Mouse (Mus musculus): ENCODE measurements around the gene Rap1gds1. TPM values are rescaled to one million over a fixed set of nuclear protein-coding genes. Genes with fewer than 3 reads are reported as not detected.
A peak's percentile ranks its signal among the peaks of the same experiment; 100 is the strongest.

Gene Rap1gds1
- polyA plus RNA-seq, 1 experiment from 2014 or later, result 63.3 TPM

DNA sequence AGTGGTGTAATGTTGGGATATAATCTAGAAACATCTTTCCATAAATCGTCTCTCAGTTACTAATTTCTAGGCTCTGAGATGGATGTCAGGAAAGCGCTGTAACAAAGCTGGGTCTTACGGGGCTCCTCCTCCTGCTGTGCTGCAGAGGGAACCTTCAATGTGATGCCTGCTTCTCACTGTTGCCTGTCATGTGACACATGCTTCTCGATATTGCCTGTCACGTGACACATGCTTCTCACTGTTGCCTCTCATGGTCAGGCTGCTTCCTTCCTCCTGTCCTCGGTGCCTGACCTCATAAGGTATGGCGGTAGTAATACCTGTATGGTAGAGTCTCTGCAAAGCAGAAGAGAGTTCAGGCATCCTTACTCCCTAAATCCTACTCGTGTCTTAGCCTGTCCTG lies 162.5 kb downstream of the Rap1gds1 start:
- H3K4me2 ChIP-seq, result no peak overlapping the region
- no peaks in the 10 kb centered on the region for H3K36me3 ChIP-seq (ENCODE audit: control insufficient read depth, insufficient read depth, low read length)
- H3K27me3 ChIP-seq (ENCODE audit: control insufficient read depth, insufficient read depth, low read length), result no peaks in the 10 kb centered on the region
- ATAC-seq (ENCODE audit: low FRiP score), result no peak
- H3K27ac ChIP-seq (ENCODE audit: low read depth, low read length), result no peak overlapping the region
- no peak overlapping the region for H3K4me3 ChIP-seq (ENCODE audit: low read depth, low read length)
- WGBS, result 89% methylated on average over 8 of the region's 8 CpGs
- H3K4me1 ChIP-seq (ENCODE audit: control insufficient read depth, insufficient read depth, low read length), result no peaks in the 10 kb centered on the region
- DNase-seq (ENCODE audit: low spot score, missing footprints), result peak; percentile 39
- no peak overlapping the region for H3K9ac ChIP-seq (ENCODE audit: low read length)
- H3K9me3 ChIP-seq (ENCODE audit: control insufficient read depth, low read length), result no peaks in the 10 kb centered on the region

- Histone ChIP-seq H3K4me1 (ENCODE audit: control insufficient read depth, insufficient read depth, low read length) (peaks cover 3% of the 10 kb centered on the region), H3K4me3 (ENCODE audit: low read depth, low read length) (no peak overlapping the region), H3K27ac (ENCODE audit: low read depth, low read length) (no peak overlapping the region), H3K9ac (ENCODE audit: low read length) (no peak overlapping the region), H3K27me3 (ENCODE audit: control insufficient read depth, insufficient read depth, low read length) (no peaks in the 10 kb centered on the region), H3K4me2 (no peak overlapping the region), H3K36me3 (ENCODE audit: control insufficient read depth, insufficient read depth, low read length) (no peaks in the 10 kb centered on the region), H3K9me3 (ENCODE audit: control insufficient read depth, low read length) (no peaks in the 10 kb centered on the region)
- 75% methylated on average over 2 of the region's 2 CpGs for WGBS
- ATAC-seq (ENCODE audit: low FRiP score), result no peak
- DNase-seq (ENCODE audit: low spot score, missing footprints), result peak; percentile 35
These were observed 165.7 kb downstream of the Rap1gds1 start for GRCm38 (mm10) chr3:138909313-138909712.

- no peaks in the 10 kb centered on the region for H3K36me3 ChIP-seq (ENCODE audit: control insufficient read depth, insufficient read depth, low read length)
- no peak overlapping the region for H3K4me2 ChIP-seq
- 38% methylated on average over 17 of the region's 17 CpGs for WGBS
- H3K27me3 ChIP-seq (ENCODE audit: control insufficient read depth, insufficient read depth, low read length), result no peaks in the 10 kb centered on the region
- H3K9me3 ChIP-seq (ENCODE audit: control insufficient read depth, low read length), result no peaks in the 10 kb centered on the region
- peak; percentile 95 for DNase-seq (ENCODE audit: low spot score, missing footprints)
- ATAC-seq (ENCODE audit: low FRiP score), result peak; percentile 77
- no peak overlapping the region for H3K9ac ChIP-seq (ENCODE audit: low read length)
- H3K27ac ChIP-seq (ENCODE audit: low read depth, low read length), result no peak overlapping the region
- no peak overlapping the region for H3K4me3 ChIP-seq (ENCODE audit: low read depth, low read length)
- peaks cover 3% of the 10 kb centered on the region for H3K4me1 ChIP-seq (ENCODE audit: control insufficient read depth, insufficient read depth, low read length)
These were observed 168.7 kb downstream of the Rap1gds1 start for GRCm38 (mm10) chr3:138906112-138906880.

GRCm38 (mm10) chr3:138905678-138906077 lies 169.3 kb downstream of the Rap1gds1 start:
- H3K4me1 ChIP-seq (ENCODE audit: control insufficient read depth, insufficient read depth, low read length), result peaks cover 3% of the 10 kb centered on the region
- H3K27ac ChIP-seq (ENCODE audit: low read depth, low read length), result no peak overlapping the region
- no peaks in the 10 kb centered on the region for H3K9me3 ChIP-seq (ENCODE audit: control insufficient read depth, low read length)
- H3K27me3 ChIP-seq (ENCODE audit: control insufficient read depth, insufficient read depth, low read length), result no peaks in the 10 kb centered on the region
- DNase-seq (ENCODE audit: low spot score, missing footprints), result no peak
- 36% methylated on average over 7 of the region's 7 CpGs for WGBS
- ATAC-seq (ENCODE audit: low FRiP score), result peak; percentile 10; the same call in 1 of the 2 replicates
- H3K9ac ChIP-seq (ENCODE audit: low read length), result no peak overlapping the region
- no peak overlapping the region for H3K4me3 ChIP-seq (ENCODE audit: low read depth, low read length)
- no peak overlapping the region for H3K4me2 ChIP-seq
- no peaks in the 10 kb centered on the region for H3K36me3 ChIP-seq (ENCODE audit: control insufficient read depth, insufficient read depth, low read length)

- H3K4me1 ChIP-seq (ENCODE audit: control insufficient read depth, insufficient read depth, low read length), result peaks cover 2% of the 10 kb centered on the region
- peaks cover 6% of the 10 kb centered on the region; the same call in 1 of the 2 replicates for H3K36me3 ChIP-seq (ENCODE audit: control insufficient read depth, insufficient read depth, low read length)
- DNase-seq (ENCODE audit: low spot score, missing footprints) (no peak), ATAC-seq (ENCODE audit: low FRiP score) (no peak)
- no peak overlapping the region for H3K4me3 ChIP-seq (ENCODE audit: low read depth, low read length)
- no peak overlapping the region for H3K9ac ChIP-seq (ENCODE audit: low read length)
- 91% methylated on average over 9 of the region's 9 CpGs for WGBS
- no peak overlapping the region for H3K27ac ChIP-seq (ENCODE audit: low read depth, low read length)
- H3K27me3 ChIP-seq (ENCODE audit: control insufficient read depth, insufficient read depth, low read length), result no peaks in the 10 kb centered on the region
- no peaks in the 10 kb centered on the region; the same call in 1 of the 2 replicates for H3K9me3 ChIP-seq (ENCODE audit: control insufficient read depth, low read length)
- no peak overlapping the region for H3K4me2 ChIP-seq
These were observed 174.3 kb downstream of the Rap1gds1 start for GRCm38 (mm10) chr3:138900571-138901141.

DNA sequence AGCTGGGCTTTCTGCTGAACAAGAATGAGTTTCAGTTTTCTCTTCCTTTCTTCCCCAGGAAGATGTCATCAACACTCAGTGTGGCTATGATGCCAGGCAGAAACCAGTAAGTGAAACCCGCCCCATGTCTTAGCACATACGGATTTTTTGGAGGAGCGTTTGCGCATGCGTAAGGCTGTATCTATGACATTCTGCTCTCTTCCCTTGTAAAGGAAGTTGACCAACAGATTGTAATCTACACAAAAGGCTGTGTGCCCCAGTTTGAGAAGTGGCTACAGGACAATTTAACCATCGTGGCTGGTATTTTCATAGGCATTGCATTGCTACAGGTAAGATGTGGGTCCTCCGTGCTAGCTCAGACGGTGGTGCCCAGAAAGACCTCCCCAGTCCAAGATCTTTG lies 176.9 kb downstream of the Rap1gds1 start:
- Histone ChIP-seq H3K4me1 (ENCODE audit: control insufficient read depth, insufficient read depth, low read length) (peaks cover 3% of the 10 kb centered on the region), H3K27me3 (ENCODE audit: control insufficient read depth, insufficient read depth, low read length) (no peaks in the 10 kb centered on the region), H3K4me2 (no peak overlapping the region), H3K27ac (ENCODE audit: low read depth, low read length) (no peak overlapping the region), H3K9ac (ENCODE audit: low read length) (no peak overlapping the region), H3K9me3 (ENCODE audit: control insufficient read depth, low read length) (no peaks in the 10 kb centered on the region; the same call in 1 of the 2 replicates), H3K36me3 (ENCODE audit: control insufficient read depth, insufficient read depth, low read length) (peaks cover 6% of the 10 kb centered on the region; the same call in 1 of the 2 replicates), H3K4me3 (ENCODE audit: low read depth, low read length) (no peak overlapping the region)
- 97% methylated on average over 8 of the region's 8 CpGs for WGBS
- DNase-seq (ENCODE audit: low spot score, missing footprints), result no peak
- ATAC-seq (ENCODE audit: low FRiP score), result no peak

DNA sequence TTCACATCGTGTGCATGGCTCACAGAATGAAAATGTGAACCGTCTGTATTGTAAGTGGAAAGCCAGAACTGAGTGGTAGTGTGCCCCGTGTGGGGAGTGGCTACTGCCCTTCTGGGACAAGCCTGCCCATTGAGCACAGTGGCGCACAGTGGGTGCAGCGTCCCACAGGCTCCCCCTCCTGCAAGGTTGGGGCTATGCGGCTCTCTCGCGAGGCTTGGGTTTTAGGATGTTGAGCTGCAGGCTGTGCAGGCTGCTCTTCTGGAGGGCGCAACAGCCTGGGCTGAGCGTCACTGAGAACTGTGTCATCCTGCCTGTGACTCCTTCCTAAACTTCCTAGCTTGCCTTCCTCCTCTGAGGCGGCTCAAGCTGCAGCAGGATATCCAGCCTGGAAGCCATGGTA lies 177.5 kb downstream of the Rap1gds1 start:
- peaks cover 3% of the 10 kb centered on the region for H3K4me1 ChIP-seq (ENCODE audit: control insufficient read depth, insufficient read depth, low read length)
- H3K36me3 ChIP-seq (ENCODE audit: control insufficient read depth, insufficient read depth, low read length), result peaks cover 6% of the 10 kb centered on the region; the same call in 1 of the 2 replicates
- no peaks in the 10 kb centered on the region; the same call in 1 of the 2 replicates for H3K9me3 ChIP-seq (ENCODE audit: control insufficient read depth, low read length)
- no peak overlapping the region for H3K9ac ChIP-seq (ENCODE audit: low read length)
- H3K27me3 ChIP-seq (ENCODE audit: control insufficient read depth, insufficient read depth, low read length), result no peaks in the 10 kb centered on the region
- DNase-seq (ENCODE audit: low spot score, missing footprints) (no peak), ATAC-seq (ENCODE audit: low FRiP score) (no peak)
- H3K4me2 ChIP-seq, result no peak overlapping the region
- H3K27ac ChIP-seq (ENCODE audit: low read depth, low read length), result no peak overlapping the region
- 87% methylated on average over 11 of the region's 11 CpGs for WGBS
- H3K4me3 ChIP-seq (ENCODE audit: low read depth, low read length), result no peak overlapping the region

DNA sequence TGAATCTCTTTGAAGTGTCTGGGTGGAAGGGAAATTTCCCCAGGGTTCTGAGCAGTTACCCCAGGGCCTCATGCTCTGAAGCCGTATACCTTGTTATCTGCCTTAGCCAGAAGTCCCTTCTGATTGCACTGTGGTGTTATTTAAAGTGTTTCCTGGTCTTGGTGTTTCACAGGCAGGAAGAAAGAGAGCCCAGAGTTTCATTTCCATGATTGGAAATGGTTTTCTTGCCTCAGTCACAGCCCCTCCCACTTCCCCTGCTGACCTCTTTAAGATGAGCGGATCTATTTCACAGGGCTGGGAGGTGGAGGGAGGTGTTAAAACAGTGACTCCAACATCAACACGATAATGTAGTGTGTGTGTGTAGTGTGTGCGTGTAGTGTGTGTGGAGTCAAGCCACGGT lies 181.5 kb downstream of the Rap1gds1 start:
- H3K4me3 ChIP-seq (ENCODE audit: low read depth, low read length), result no peak overlapping the region
- H3K9ac ChIP-seq (ENCODE audit: low read length), result no peak overlapping the region
- ATAC-seq (ENCODE audit: low FRiP score) (no peak; the same call in 1 of the 2 replicates), DNase-seq (ENCODE audit: low spot score, missing footprints) (no peak)
- H3K9me3 ChIP-seq (ENCODE audit: control insufficient read depth, low read length), result no peaks in the 10 kb centered on the region
- H3K36me3 ChIP-seq (ENCODE audit: control insufficient read depth, insufficient read depth, low read length), result peaks cover 2% of the 10 kb centered on the region; the same call in 1 of the 2 replicates
- H3K27me3 ChIP-seq (ENCODE audit: control insufficient read depth, insufficient read depth, low read length), result no peaks in the 10 kb centered on the region
- H3K27ac ChIP-seq (ENCODE audit: low read depth, low read length), result no peak overlapping the region
- peaks cover 3% of the 10 kb centered on the region for H3K4me1 ChIP-seq (ENCODE audit: control insufficient read depth, insufficient read depth, low read length)
- 62% methylated on average over 5 of the region's 5 CpGs for WGBS
- no peak overlapping the region for H3K4me2 ChIP-seq

- ATAC-seq (ENCODE audit: low FRiP score) (no peak), DNase-seq (ENCODE audit: low spot score, missing footprints) (no peak)
- no peaks in the 10 kb centered on the region for H3K9me3 ChIP-seq (ENCODE audit: control insufficient read depth, low read length)
- no peaks in the 10 kb centered on the region for H3K27me3 ChIP-seq (ENCODE audit: control insufficient read depth, insufficient read depth, low read length)
- no peak overlapping the region for H3K9ac ChIP-seq (ENCODE audit: low read length)
- H3K27ac ChIP-seq (ENCODE audit: low read depth, low read length), result no peak overlapping the region
- no peak overlapping the region for H3K4me2 ChIP-seq
- H3K4me3 ChIP-seq (ENCODE audit: low read depth, low read length), result no peak overlapping the region
- H3K4me1 ChIP-seq (ENCODE audit: control insufficient read depth, insufficient read depth, low read length), result peaks cover 3% of the 10 kb centered on the region
- no peaks in the 10 kb centered on the region for H3K36me3 ChIP-seq (ENCODE audit: control insufficient read depth, insufficient read depth, low read length)
- 85% methylated on average over 10 of the region's 10 CpGs for WGBS
These were observed 185.2 kb downstream of the Rap1gds1 start for GRCm38 (mm10) chr3:138889769-138890295.
